Mouse (Mus musculus): ENCODE data around the gene Stmn1. TPM values are rescaled to one million over a fixed set of nuclear protein-coding genes. Genes with fewer than 3 reads are reported as not detected.

Gene Stmn1
- polyA plus RNA-seq, 1 experiment from 2014 or later: 1,192 TPM

DNA sequence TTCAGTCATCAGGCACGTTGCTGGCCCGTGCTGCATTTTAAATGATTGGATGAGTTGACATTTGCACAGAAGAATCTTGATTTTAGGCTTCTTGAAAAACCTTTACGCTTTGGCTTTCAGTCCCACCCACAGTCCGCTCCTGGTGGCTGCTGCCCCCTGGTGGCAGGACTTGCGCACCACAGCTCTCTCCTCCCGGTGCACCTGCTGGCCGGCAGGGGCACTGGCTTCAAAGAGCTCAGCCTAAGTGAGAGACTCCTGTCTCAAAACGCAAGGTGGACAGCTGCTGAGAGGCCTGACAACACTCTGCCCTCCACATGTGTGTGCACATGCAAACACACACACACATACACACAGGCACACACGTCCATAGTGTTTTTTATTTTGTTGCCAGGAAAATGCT lies 9.9 kb downstream of the Stmn1 start:
- peak; percentile 21; the same call in 1 of the 2 replicates for ATAC-seq (ENCODE audit: insufficient read depth, low FRiP score, low read depth)
- Histone ChIP-seq H3K27ac (no peak overlapping the region), H3K36me3 (peaks cover 22% of the 10 kb centered on the region), H3K27me3 (replicated peaks) (no peaks in the 10 kb centered on the region), H3K4me3 (replicated peaks) (no peak overlapping the region), H3K4me1 (0 out of 2 replicates have a peak, but pooled peaks cover 2% of the 10 kb centered on the region), H3K4me2 (0 out of 2 replicates have a peak overlapping the region, but pooled peaks have one; percentile 3), H3K9ac (no peak overlapping the region), H3K9me3 (no peaks in the 10 kb centered on the region)
- 5% methylated on average over 9 of the region's 9 CpGs for WGBS

DNA sequence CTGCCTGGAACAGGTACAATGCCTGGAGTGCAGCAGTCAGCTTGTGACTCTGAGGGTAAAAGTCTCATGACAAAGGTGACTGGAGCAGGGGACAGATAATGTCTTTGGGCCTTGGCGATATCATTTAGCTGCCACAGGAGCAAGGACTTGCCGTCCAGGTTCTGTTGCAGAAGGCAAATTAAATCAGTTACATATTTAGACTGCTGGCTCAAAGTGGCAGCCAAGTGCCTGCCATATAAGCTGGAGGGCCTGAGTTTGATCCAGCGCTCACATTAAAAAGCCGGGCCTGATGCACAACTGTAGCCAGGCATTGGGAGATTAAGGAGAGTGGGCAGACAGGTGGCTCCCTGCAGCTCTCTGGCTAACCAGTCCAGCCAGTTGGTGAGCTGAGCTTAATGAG lies 11.7 kb downstream of the Stmn1 start:
- H3K9ac ChIP-seq: no peak overlapping the region
- no peak overlapping the region for H3K27ac ChIP-seq
- H3K36me3 ChIP-seq: peaks cover 11% of the 10 kb centered on the region; the same call in 1 of the 2 replicates
- ATAC-seq (ENCODE audit: insufficient read depth, low FRiP score, low read depth): no peak
- H3K9me3 ChIP-seq: no peaks in the 10 kb centered on the region
- H3K4me2 ChIP-seq: no peak overlapping the region
- WGBS: 86% methylated on average over 4 of the region's 4 CpGs
- no peak overlapping the region for H3K4me3 ChIP-seq (replicated peaks)
- H3K4me1 ChIP-seq: 0 out of 2 replicates have a peak, but pooled peaks cover 2% of the 10 kb centered on the region
- H3K27me3 ChIP-seq (replicated peaks): no peaks in the 10 kb centered on the region

DNA sequence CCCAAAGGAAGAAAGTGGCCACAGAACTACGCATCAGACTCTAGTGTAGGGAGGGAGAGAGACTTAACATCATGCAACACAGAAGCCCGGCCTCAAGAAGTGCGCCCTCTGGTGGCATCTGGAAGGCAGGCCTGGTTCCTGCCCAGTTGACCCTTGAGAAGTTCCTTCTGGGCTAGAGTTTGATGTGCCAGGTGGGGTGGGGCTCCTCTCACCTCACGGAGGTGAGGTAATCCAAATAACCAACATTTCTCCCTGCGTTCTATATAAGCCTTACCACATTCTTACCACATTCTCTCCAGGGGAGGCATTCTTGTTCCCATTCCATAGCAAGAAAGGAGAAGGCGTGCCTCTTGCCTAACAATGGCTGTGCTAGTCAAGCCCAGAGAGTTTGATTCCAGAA lies 12.7 kb downstream of the Stmn1 start:
- H3K27me3 ChIP-seq (replicated peaks): no peaks in the 10 kb centered on the region
- 20% methylated on average over 6 of the region's 6 CpGs for WGBS
- H3K4me3 ChIP-seq (replicated peaks): no peak overlapping the region
- 0 out of 2 replicates have a peak, but pooled peaks cover 2% of the 10 kb centered on the region for H3K4me1 ChIP-seq
- H3K27ac ChIP-seq: no peak overlapping the region
- H3K36me3 ChIP-seq: 0 out of 2 replicates have a peak, but pooled peaks cover under 1% of the 10 kb centered on the region
- H3K9me3 ChIP-seq: no peaks in the 10 kb centered on the region
- H3K9ac ChIP-seq: no peak overlapping the region
- H3K4me2 ChIP-seq: no peak overlapping the region
- ATAC-seq (ENCODE audit: insufficient read depth, low FRiP score, low read depth): no peak

DNA sequence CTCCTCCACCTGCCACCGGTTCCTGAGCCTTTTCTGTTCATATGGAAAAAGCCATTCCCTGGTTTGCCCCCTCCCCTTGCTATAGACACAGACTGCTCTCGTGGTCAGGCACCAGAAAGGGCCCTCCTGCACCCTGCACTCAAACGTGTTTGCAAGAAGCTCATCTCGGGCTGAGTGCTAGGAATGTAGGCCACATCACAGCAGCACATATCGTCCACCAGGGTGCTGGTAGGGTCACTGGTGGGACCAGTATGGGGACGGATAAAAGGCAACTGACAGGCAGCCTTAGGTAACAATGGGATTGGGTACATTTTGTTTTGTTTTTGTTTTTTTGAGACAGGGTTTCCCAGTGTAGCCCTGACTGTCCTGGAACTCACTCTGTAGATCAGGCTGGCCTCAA lies 13.2 kb downstream of the Stmn1 start:
- WGBS: 57% methylated on average over 6 of the region's 6 CpGs
- Histone ChIP-seq H3K9me3 (no peaks in the 10 kb centered on the region), H3K9ac (no peak overlapping the region), H3K4me1 (0 out of 2 replicates have a peak, but pooled peaks cover 2% of the 10 kb centered on the region), H3K4me3 (replicated peaks) (no peak overlapping the region), H3K36me3 (no peaks in the 10 kb centered on the region), H3K27ac (no peak overlapping the region), H3K27me3 (replicated peaks) (no peaks in the 10 kb centered on the region), H3K4me2 (no peak overlapping the region)
- no peak for ATAC-seq (ENCODE audit: insufficient read depth, low FRiP score, low read depth)

- no peaks in the 10 kb centered on the region for H3K36me3 ChIP-seq
- 63% methylated on average over 8 of the region's 8 CpGs for WGBS
- 0 out of 2 replicates have a peak, but pooled peaks cover 2% of the 10 kb centered on the region for H3K4me1 ChIP-seq
- no peaks in the 10 kb centered on the region for H3K9me3 ChIP-seq
- no peak for ATAC-seq (ENCODE audit: insufficient read depth, low FRiP score, low read depth)
- 0 out of 2 replicates have a peak overlapping the region, but pooled peaks have one; percentile 13 for H3K4me2 ChIP-seq
- H3K9ac ChIP-seq: no peak overlapping the region
- H3K4me3 ChIP-seq (replicated peaks): no peak overlapping the region
- H3K27me3 ChIP-seq (replicated peaks): no peaks in the 10 kb centered on the region
- H3K27ac ChIP-seq: no peak overlapping the region
Measured at GRCm38 (mm10) chr4:134482442-134482841, 14.3 kb downstream of the Stmn1 start.

- H3K36me3 ChIP-seq: no peaks in the 10 kb centered on the region
- H3K4me1 ChIP-seq: 0 out of 2 replicates have a peak, but pooled peaks cover 2% of the 10 kb centered on the region
- no peaks in the 10 kb centered on the region for H3K27me3 ChIP-seq (replicated peaks)
- ATAC-seq (ENCODE audit: insufficient read depth, low FRiP score, low read depth): no peak
- no peak overlapping the region for H3K9ac ChIP-seq
- WGBS: 62% methylated on average over 6 of the region's 6 CpGs
- H3K4me2 ChIP-seq: no peak overlapping the region
- H3K9me3 ChIP-seq: no peaks in the 10 kb centered on the region
- no peak overlapping the region for H3K27ac ChIP-seq
- no peak overlapping the region for H3K4me3 ChIP-seq (replicated peaks)
Measured at GRCm38 (mm10) chr4:134483078-134483688, 15.1 kb downstream of the Stmn1 start.

DNA sequence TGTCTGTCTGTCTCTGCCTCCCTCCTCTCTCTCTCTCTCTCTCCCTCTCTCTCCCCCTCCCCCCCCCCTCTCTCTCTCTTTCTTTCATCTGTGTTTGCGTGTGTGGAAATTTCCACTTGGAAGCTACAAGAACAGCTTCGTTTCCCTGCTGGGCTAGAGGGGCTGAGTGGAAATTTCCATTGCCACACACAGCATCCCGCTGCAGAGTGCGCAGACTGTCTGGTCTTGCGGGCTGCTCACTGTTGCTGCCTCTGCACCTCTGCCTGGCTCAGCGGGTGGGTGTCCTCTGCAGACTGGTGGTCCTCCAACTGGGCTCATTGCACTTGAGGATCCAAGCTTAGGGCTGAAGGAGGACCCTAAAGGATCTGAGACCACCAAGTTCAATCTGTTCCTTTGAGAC lies 15.6 kb downstream of the Stmn1 start:
- H3K9ac ChIP-seq: no peak overlapping the region
- no peaks in the 10 kb centered on the region for H3K36me3 ChIP-seq
- ATAC-seq (ENCODE audit: insufficient read depth, low FRiP score, low read depth): no peak

GRCm38 (mm10) chr4:134484231-134484630 lies 16.1 kb downstream of the Stmn1 start:
- ATAC-seq (ENCODE audit: insufficient read depth, low FRiP score, low read depth): no peak
- H3K9ac ChIP-seq: no peak overlapping the region
- H3K36me3 ChIP-seq: no peaks in the 10 kb centered on the region
- no peaks in the 10 kb centered on the region for H3K9me3 ChIP-seq
- H3K27me3 ChIP-seq (replicated peaks): no peaks in the 10 kb centered on the region
- H3K4me2 ChIP-seq: no peak overlapping the region
- H3K4me3 ChIP-seq (replicated peaks): no peak overlapping the region
- no peak overlapping the region for H3K27ac ChIP-seq
- WGBS: 78% methylated on average over 10 of the region's 10 CpGs
- 0 out of 2 replicates have a peak, but pooled peaks cover 2% of the 10 kb centered on the region for H3K4me1 ChIP-seq

More for the DNA sequence above, 15.6 kb downstream of the Stmn1 start:
- WGBS: 38% methylated on average over 6 of the region's 6 CpGs
- Histone ChIP-seq H3K4me2 (no peak overlapping the region), H3K27ac (no peak overlapping the region), H3K4me1 (0 out of 2 replicates have a peak, but pooled peaks cover 2% of the 10 kb centered on the region), H3K9me3 (no peaks in the 10 kb centered on the region), H3K4me3 (replicated peaks) (no peak overlapping the region), H3K27me3 (replicated peaks) (no peaks in the 10 kb centered on the region)

DNA sequence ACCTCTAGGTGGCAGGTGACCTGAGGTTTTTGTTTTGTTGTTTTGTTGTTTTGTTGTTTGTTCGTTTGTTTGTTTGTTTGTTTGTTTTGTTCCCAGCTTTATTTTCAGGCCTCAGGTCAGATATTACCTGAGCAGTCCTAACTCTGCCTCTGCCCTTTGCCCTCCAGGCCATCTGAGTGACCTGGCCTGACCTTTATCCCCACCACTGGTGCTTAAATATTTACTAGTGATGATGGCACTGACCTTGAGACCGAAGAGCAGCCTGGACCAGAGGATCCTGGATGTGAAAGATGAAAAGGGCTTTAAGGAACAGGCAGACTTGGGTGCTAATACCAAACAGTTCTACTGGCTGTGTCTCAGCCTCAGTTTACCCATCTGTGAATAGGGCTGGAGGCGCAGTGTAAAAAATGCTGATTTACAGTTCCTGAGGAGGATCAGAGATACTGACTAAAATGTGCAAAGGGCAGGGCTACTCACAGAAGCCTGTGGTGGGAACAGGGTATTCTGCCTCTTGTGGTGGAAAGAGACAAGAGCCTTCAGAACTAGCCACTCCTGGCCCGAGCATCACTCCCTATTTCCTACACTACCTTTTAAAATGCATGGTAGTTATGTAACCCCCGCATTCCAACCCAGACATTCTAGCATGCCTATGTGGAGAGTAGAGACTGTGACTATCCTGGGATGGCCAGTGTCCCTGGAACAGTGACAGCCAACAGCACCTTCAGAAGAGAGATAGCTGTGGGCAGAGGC lies 17.2 kb downstream of the Stmn1 start:
- Histone ChIP-seq H3K9ac (no peak overlapping the region), H3K27me3 (replicated peaks) (no peaks in the 10 kb centered on the region), H3K36me3 (no peaks in the 10 kb centered on the region), H3K9me3 (no peaks in the 10 kb centered on the region), H3K4me2 (no peak overlapping the region), H3K27ac (no peak overlapping the region), H3K4me3 (replicated peaks) (no peak overlapping the region), H3K4me1 (0 out of 2 replicates have a peak, but pooled peaks cover 2% of the 10 kb centered on the region)
- no peak for ATAC-seq (ENCODE audit: insufficient read depth, low FRiP score, low read depth)
- 78% methylated on average over 5 of the region's 5 CpGs for WGBS

- WGBS: 83% methylated on average over 5 of the region's 5 CpGs
- no peaks in the 10 kb centered on the region; the same call in 1 of the 2 replicates for H3K4me1 ChIP-seq
- no peaks in the 10 kb centered on the region for H3K9me3 ChIP-seq
- H3K27ac ChIP-seq: no peak overlapping the region
- H3K27me3 ChIP-seq (replicated peaks): no peaks in the 10 kb centered on the region
- H3K36me3 ChIP-seq: no peaks in the 10 kb centered on the region
- H3K4me3 ChIP-seq (replicated peaks): no peak overlapping the region
- ATAC-seq (ENCODE audit: insufficient read depth, low FRiP score, low read depth): no peak
- no peak overlapping the region for H3K4me2 ChIP-seq
- H3K9ac ChIP-seq: no peak overlapping the region
Measured at GRCm38 (mm10) chr4:134488211-134488610, 20.1 kb downstream of the Stmn1 start.

DNA sequence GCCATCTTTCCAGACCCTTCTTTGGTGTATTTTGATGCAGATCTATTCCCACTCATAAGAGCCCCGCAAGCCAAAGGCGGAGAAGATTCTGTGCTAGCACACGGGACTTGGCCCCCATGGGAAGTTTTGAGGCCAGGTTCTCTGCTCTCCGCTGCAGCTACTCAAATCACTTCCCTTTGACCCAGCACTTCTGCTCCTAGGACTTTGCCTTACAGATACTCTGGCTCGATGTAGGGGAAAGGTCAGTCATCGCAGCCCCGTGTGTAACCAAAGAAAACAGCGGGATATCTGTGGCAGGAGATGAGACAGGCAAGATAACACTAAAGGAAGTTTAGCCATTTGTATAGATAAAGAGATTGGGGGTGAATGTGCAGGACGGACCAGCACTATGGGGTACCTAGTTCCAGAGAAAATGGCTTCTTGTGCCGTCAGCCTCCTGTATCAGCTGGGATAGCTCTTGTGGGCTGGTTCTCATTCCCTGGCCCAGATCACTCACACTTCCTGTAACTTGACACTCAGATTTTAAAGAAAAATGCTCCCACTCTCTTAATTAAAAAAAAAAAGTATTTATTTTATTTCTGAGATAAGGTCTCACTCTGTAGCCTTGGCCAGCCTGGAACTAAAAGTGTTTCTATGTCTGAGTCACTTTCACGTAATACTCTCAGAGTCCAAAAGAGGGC lies 22.0 kb downstream of the Stmn1 start:
- H3K4me2 ChIP-seq: no peak overlapping the region
- H3K9ac ChIP-seq: no peak overlapping the region
- H3K27ac ChIP-seq: no peak overlapping the region
- H3K9me3 ChIP-seq: no peaks in the 10 kb centered on the region
- no peak overlapping the region for H3K4me3 ChIP-seq (replicated peaks)
- no peaks in the 10 kb centered on the region for H3K27me3 ChIP-seq (replicated peaks)
- no peak for ATAC-seq (ENCODE audit: insufficient read depth, low FRiP score, low read depth)
- peaks cover 7% of the 10 kb centered on the region; the same call in 1 of the 2 replicates for H3K4me1 ChIP-seq
- H3K36me3 ChIP-seq: no peaks in the 10 kb centered on the region
- 74% methylated on average over 11 of the region's 11 CpGs for WGBS

DNA sequence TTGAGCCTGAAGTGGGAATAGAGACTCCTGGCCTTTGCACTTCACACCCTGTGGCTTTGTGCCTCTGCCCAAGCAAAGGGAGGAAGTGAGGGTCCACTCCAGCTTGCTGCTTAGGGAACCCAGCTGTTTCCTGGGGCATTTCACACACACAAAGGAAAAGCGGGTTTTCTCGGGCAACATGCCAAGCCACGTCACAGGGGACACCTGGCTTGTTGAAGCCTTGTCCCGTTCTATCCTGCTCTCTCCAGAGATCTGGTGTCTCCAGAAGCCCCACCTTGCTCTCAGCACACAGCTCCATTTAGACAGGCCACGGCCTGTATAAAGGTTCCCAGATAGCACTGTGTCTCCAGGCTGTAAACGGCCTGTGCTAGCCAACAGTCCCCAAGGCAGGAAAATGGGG lies 23.6 kb downstream of the Stmn1 start:
- ATAC-seq (ENCODE audit: insufficient read depth, low FRiP score, low read depth): no peak

More for the DNA sequence above, 23.6 kb downstream of the Stmn1 start:
- Histone ChIP-seq H3K4me3 (replicated peaks) (no peak overlapping the region), H3K9me3 (no peaks in the 10 kb centered on the region), H3K4me1 (peaks cover 16% of the 10 kb centered on the region), H3K4me2 (no peak overlapping the region), H3K9ac (no peak overlapping the region), H3K27ac (no peak overlapping the region), H3K36me3 (no peaks in the 10 kb centered on the region), H3K27me3 (replicated peaks) (no peaks in the 10 kb centered on the region)
- WGBS: 59% methylated on average over 6 of the region's 6 CpGs
